Mouse (Mus musculus): ENCODE data around the gene Myb. TPM values are rescaled to one million over a fixed set of nuclear protein-coding genes. Genes with fewer than 3 reads are reported as not detected.

Myb gene
- polyA plus RNA-seq, 1 experiment from 2014 or later: 7.1 TPM

- WGBS: 92% methylated on average over 6 of the region's 6 CpGs
Observed at GRCm38 (mm10) chr10:21167842-21168241, 7.1 kb upstream of the Myb start.

GRCm38 (mm10) chr10:21167165-21167564 lies 6.4 kb upstream of the Myb start:
- ATAC-seq (ENCODE audit: low FRiP score, low read depth): no peak
- Histone ChIP-seq H3K27me3 (peaks cover 6% of the 10 kb centered on the region; the same call in 1 of the 2 replicates), H3K9ac (replicated peaks) (no peak overlapping the region), H3K4me3 (no peak overlapping the region), H3K27ac (replicated peaks) (no peak overlapping the region), H3K9me3 (peaks cover 3% of the 10 kb centered on the region; the same call in 1 of the 2 replicates), H3K4me2 (replicated peaks) (no peak overlapping the region), H3K4me1 (no peaks in the 10 kb centered on the region), H3K36me3 (no peaks in the 10 kb centered on the region)
- 92% methylated on average over 5 of the region's 5 CpGs for WGBS

More at GRCm38 (mm10) chr10:21167842-21168241, 7.1 kb upstream of the Myb start:
- Histone ChIP-seq H3K27ac (replicated peaks) (no peak overlapping the region), H3K4me1 (no peaks in the 10 kb centered on the region), H3K27me3 (peaks cover 6% of the 10 kb centered on the region; the same call in 1 of the 2 replicates), H3K9ac (replicated peaks) (no peak overlapping the region), H3K36me3 (no peaks in the 10 kb centered on the region), H3K9me3 (peaks cover 3% of the 10 kb centered on the region; the same call in 1 of the 2 replicates), H3K4me2 (replicated peaks) (no peak overlapping the region), H3K4me3 (no peak overlapping the region)
- ATAC-seq (ENCODE audit: low FRiP score, low read depth): no peak

- no peak for ATAC-seq (ENCODE audit: low FRiP score, low read depth)
- 79% methylated on average over 4 of the region's 4 CpGs for WGBS
- H3K4me3 ChIP-seq: no peak overlapping the region
Observed at GRCm38 (mm10) chr10:21165411-21165810, 4.6 kb upstream of the Myb start.

DNA sequence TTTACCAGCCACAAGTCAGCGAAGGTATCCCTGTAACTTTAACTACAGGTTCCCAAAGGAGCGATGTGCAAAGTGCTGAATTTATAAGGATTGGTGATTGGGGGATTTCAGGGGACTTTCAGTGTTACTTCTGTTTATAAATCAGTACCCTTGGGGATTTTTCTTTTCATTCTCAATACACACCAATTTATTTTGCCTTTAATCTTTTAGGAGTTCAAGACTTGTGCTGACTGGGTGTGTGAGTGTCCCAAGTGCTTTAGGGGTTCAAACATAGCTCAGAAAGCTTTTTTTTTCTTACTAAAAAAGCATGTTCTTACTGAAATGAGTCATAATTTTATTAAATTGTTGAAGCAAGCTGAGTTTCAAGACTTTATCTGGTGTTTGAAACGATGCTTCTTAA lies 1.3 kb upstream of the Myb start:
- 54% methylated on average over 3 of the region's 3 CpGs for WGBS
- H3K9me3 ChIP-seq: no peaks in the 10 kb centered on the region
- peaks cover 38% of the 10 kb centered on the region for H3K27me3 ChIP-seq

More at GRCm38 (mm10) chr10:21165411-21165810, 4.6 kb upstream of the Myb start:
- Histone ChIP-seq H3K9me3 (peaks cover 3% of the 10 kb centered on the region; the same call in 1 of the 2 replicates), H3K4me1 (0 out of 2 replicates have a peak, but pooled peaks cover 3% of the 10 kb centered on the region), H3K36me3 (no peaks in the 10 kb centered on the region), H3K4me2 (replicated peaks) (no peak overlapping the region), H3K9ac (replicated peaks) (no peak overlapping the region), H3K27me3 (peaks cover 14% of the 10 kb centered on the region), H3K27ac (replicated peaks) (no peak overlapping the region)

DNA sequence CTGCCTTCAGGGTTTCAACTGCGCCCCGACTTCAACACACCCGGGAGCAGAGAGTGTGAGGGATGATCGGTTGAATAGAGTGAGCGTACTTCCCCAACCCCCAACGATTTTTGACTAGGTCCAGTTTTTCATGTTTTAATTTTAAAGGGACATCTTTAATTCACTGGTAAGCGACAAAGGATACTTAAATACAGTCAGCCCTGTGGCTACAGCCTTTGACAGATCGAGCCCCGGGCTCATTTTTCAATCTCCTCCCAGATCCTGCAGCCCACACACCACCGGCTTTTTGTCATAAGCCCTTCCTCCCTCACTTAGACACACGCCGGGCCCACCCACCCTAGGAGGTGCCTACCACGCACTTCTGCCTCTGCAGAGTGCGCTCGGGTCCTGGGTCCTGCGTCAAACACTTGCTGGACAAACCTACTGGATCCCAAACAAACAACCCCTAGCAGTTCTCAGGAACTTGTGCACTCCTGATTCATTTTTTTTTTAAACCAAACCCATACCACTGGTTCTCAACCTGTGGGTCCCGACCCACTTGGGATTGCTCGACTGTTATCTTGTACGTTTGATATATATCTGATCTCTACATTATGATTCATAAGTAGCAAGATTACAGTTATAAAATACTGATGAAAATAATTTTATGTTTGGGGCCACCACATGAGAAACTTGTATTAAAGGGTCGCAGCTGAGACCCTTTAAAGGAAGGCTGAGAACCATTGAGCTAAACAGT lies 743 bp upstream of the Myb start:
- ATAC-seq (ENCODE audit: low FRiP score, low read depth): peak; percentile 41
- WGBS: 3% methylated on average over 20 of the region's 20 CpGs
- H3K4me3 ChIP-seq: peak overlapping the region; percentile 74
- no peaks in the 10 kb centered on the region for H3K9me3 ChIP-seq
- H3K27me3 ChIP-seq: peaks cover 38% of the 10 kb centered on the region
- no peaks in the 10 kb centered on the region for H3K36me3 ChIP-seq
- H3K9ac ChIP-seq (replicated peaks): peak overlapping the region; percentile 81
- H3K4me1 ChIP-seq: peaks cover 20% of the 10 kb centered on the region
- H3K4me2 ChIP-seq (replicated peaks): peak overlapping the region; percentile 99
- H3K27ac ChIP-seq (replicated peaks): no peak overlapping the region; the same call in 1 of the 2 replicates

More for the DNA sequence above, 1.3 kb upstream of the Myb start:
- Histone ChIP-seq H3K4me3 (no peak overlapping the region), H3K36me3 (no peaks in the 10 kb centered on the region), H3K9ac (replicated peaks) (no peak overlapping the region), H3K27ac (replicated peaks) (no peak overlapping the region), H3K4me2 (replicated peaks) (no peak overlapping the region), H3K4me1 (peaks cover 20% of the 10 kb centered on the region)
- no peak for ATAC-seq (ENCODE audit: low FRiP score, low read depth)

DNA sequence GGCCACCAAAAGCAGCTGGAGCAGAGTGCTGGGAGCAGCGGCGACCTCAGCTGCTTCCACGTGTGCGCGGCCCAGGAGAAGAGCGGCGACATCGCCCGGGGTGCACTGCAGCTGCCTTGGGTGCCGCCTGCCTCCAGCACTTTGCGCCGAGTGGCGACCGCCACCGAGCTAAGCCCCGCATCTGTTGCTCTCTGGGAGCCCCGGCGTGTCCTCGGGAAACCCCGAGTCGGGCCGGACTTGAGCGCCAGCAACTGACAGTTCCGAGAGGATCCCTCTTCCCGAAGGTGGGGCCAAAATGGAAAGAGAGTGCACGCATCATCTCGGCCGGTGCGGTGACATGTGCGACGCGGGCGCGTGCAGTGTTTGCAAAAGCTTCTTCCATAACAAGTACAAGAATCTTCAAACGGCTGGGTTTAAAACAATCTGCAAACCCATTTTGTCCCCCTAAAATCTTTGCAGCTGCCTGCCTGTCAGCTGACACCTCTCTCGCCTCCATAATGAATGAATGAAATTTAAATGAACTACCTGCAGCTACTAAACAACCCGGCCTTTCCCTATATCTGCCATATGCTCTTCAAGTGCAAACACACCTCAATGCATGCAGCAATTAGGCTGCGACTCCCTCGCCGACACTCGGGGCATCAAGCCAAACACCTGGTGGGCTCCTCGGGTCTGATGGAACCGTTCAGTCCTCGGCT lies 938 bp downstream of the Myb start:
- Histone ChIP-seq H3K4me3 (peak overlapping the region; percentile 74), H3K4me2 (replicated peaks) (peak overlapping the region; percentile 99), H3K27ac (replicated peaks) (no peak overlapping the region), H3K27me3 (peaks cover 38% of the 10 kb centered on the region), H3K9ac (replicated peaks) (peak overlapping the region; percentile 81), H3K9me3 (no peaks in the 10 kb centered on the region), H3K4me1 (peaks cover 20% of the 10 kb centered on the region), H3K36me3 (no peaks in the 10 kb centered on the region)
- WGBS: 0% methylated on average over 44 of the region's 44 CpGs
- ATAC-seq (ENCODE audit: low FRiP score, low read depth): peak; percentile 35; the same call in 1 of the 2 replicates

GRCm38 (mm10) chr10:21158918-21159443 lies 1.8 kb downstream of the Myb start:
- WGBS: under 1% methylated on average over 35 of the region's 35 CpGs
- Histone ChIP-seq H3K9ac (replicated peaks) (peak overlapping the region; percentile 66), H3K4me2 (replicated peaks) (peak overlapping the region; percentile 99), H3K27ac (replicated peaks) (no peak overlapping the region), H3K4me3 (peak overlapping the region; percentile 74), H3K36me3 (no peaks in the 10 kb centered on the region), H3K4me1 (peaks cover 20% of the 10 kb centered on the region), H3K27me3 (peaks cover 37% of the 10 kb centered on the region), H3K9me3 (no peaks in the 10 kb centered on the region)
- no peak for ATAC-seq (ENCODE audit: low FRiP score, low read depth)

- Histone ChIP-seq H3K4me1 (peaks cover 20% of the 10 kb centered on the region), H3K36me3 (no peaks in the 10 kb centered on the region), H3K27ac (replicated peaks) (no peak overlapping the region), H3K9me3 (no peaks in the 10 kb centered on the region), H3K27me3 (peaks cover 32% of the 10 kb centered on the region), H3K4me3 (peak overlapping the region; percentile 74), H3K4me2 (replicated peaks) (peak overlapping the region; percentile 99), H3K9ac (replicated peaks) (peak overlapping the region; percentile 66)
- WGBS: 2% methylated on average over 19 of the region's 19 CpGs
- no peak for ATAC-seq (ENCODE audit: low FRiP score, low read depth)
Observed at GRCm38 (mm10) chr10:21158111-21158917, 2.5 kb downstream of the Myb start.

- WGBS: 70% methylated on average over 5 of the region's 5 CpGs
- H3K9me3 ChIP-seq: no peaks in the 10 kb centered on the region
- no peak overlapping the region for H3K4me3 ChIP-seq
- H3K27ac ChIP-seq (replicated peaks): no peak overlapping the region
- H3K36me3 ChIP-seq: peaks cover 4% of the 10 kb centered on the region; the same call in 1 of the 2 replicates
- peaks cover 30% of the 10 kb centered on the region for H3K27me3 ChIP-seq
- peaks cover 20% of the 10 kb centered on the region for H3K4me1 ChIP-seq
- H3K9ac ChIP-seq (replicated peaks): no peak overlapping the region
- H3K4me2 ChIP-seq (replicated peaks): no peak overlapping the region
- no peak for ATAC-seq (ENCODE audit: low FRiP score, low read depth)
Observed at GRCm38 (mm10) chr10:21156953-21157499, 3.8 kb downstream of the Myb start.

GRCm38 (mm10) chr10:21156416-21156815 lies 4.4 kb downstream of the Myb start:
- ATAC-seq (ENCODE audit: low FRiP score, low read depth): no peak
- WGBS: 96% methylated on average over 3 of the region's 3 CpGs

DNA sequence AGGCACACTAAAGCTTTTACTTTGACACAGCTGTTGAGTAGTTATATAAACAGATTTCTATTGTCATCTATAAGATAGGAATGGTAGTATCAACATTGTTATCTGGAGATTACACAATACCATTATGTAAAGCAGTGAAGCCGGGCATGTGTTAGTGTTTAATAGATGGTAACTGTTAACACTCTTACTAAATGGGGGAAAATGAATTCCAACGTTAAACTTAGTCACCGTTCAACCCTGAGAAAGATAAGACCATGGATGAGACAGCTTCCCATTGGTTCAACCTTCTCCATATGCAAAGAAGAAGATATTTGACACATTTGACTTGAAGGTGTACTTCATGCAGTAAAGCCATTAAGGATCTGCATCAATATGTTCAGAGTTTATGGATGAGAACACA lies 5.9 kb downstream of the Myb start:
- no peak overlapping the region for H3K27ac ChIP-seq (replicated peaks)
- peaks cover 21% of the 10 kb centered on the region for H3K27me3 ChIP-seq
- H3K9me3 ChIP-seq: no peaks in the 10 kb centered on the region
- ATAC-seq (ENCODE audit: low FRiP score, low read depth): no peak
- H3K4me2 ChIP-seq (replicated peaks): no peak overlapping the region
- H3K9ac ChIP-seq (replicated peaks): no peak overlapping the region
- H3K36me3 ChIP-seq: peaks cover 15% of the 10 kb centered on the region
- H3K4me3 ChIP-seq: no peak overlapping the region
- H3K4me1 ChIP-seq: peaks cover 14% of the 10 kb centered on the region
- 93% methylated on average over 3 of the region's 3 CpGs for WGBS

More at GRCm38 (mm10) chr10:21156416-21156815, 4.4 kb downstream of the Myb start:
- H3K4me2 ChIP-seq (replicated peaks): no peak overlapping the region
- peaks cover 24% of the 10 kb centered on the region for H3K27me3 ChIP-seq
- peaks cover 18% of the 10 kb centered on the region for H3K4me1 ChIP-seq
- no peak overlapping the region for H3K27ac ChIP-seq (replicated peaks)
- H3K9me3 ChIP-seq: no peaks in the 10 kb centered on the region
- H3K36me3 ChIP-seq: peaks cover 7% of the 10 kb centered on the region; the same call in 1 of the 2 replicates
- H3K4me3 ChIP-seq: no peak overlapping the region
- H3K9ac ChIP-seq (replicated peaks): no peak overlapping the region
